Mouse (Mus musculus): Measurements from ENCODE around the gene Atp23.
"Not testable (repeated sequence)": the region's sequence is repeated elsewhere in the genome, so short reads cannot be mapped to it uniquely, and the experiment has no call there.

Atp23 gene

GRCm38 (mm10) chr10:126906811-126907210, 5.7 kb upstream of the Atp23 start:
- DNase-seq = no peak

GRCm38 (mm10) chr10:126905650-126906075, 4.5 kb upstream of the Atp23 start:
- DNase-seq = peak; percentile 94

DNA sequence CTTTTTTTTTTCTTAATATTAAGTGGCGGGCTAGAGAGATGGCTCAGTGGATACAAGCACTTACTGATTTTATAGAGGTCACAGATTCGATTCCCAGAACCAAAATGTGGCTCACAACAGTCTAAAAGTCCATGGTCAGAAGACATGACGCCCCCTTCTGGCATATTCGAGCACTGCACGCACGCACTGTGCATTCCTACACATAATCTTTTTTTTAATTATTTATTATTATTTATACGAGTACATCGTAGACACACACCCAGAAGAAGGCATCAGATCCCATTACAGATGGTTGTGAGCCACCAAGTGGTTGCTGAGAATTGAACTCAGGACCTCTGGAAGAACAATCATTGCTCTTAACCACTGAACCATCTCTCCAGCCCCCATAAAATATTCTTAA, 3.9 kb upstream of the Atp23 start:
- DNase-seq = no peak

DNA sequence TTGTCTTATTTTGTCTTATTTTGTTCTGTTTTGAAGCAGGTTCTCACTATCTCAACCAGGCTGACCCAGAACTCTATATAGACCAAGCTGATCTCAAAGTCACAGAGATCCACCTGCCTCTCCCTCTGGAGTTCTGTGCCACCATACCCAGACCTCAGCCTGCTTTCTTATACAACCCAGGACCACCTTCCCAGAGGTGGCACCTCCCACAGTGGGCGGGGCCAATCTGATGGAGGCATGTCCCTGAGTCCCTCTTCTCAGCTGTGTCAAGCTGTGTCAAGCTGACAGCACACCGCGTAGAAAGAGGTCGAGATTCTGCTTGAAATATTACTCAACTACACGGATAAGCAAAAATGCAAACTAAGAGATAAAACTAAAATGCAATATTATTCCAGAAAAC, 3.1 kb upstream of the Atp23 start:
- DNase-seq = peak; percentile 41

GRCm38 (mm10) chr10:126901488-126901843, 311 bp upstream of the Atp23 start:
- no peak for DNase-seq

- DNase-seq = no peak
Measured at GRCm38 (mm10) chr10:126895891-126896290, 5.3 kb downstream of the Atp23 start.

DNA sequence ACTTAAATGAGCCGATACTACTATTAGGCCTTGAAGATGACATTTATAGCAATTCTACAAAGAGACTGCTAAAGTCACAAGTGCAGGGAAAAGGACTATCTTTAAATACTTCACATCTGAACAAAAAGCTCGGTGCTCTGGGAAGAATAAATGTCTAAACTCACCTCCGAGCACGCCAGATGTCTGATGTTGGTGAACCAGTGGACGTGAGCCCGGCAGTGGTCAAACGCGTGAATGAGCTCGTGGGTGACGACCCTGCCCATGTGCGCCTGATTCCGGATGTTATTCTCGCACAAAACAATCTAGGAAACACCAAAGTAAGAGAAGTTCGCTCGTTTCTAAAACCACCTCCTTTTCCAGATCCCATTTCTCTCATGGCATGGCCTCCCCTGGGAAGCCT, 7.1 kb downstream of the Atp23 start:
- no peak for DNase-seq

GRCm38 (mm10) chr10:126893145-126893544, 8.0 kb downstream of the Atp23 start:
- DNase-seq = no peak

- no peak for DNase-seq
Measured at GRCm38 (mm10) chr10:126873755-126874154, 27.4 kb downstream of the Atp23 start.

DNA sequence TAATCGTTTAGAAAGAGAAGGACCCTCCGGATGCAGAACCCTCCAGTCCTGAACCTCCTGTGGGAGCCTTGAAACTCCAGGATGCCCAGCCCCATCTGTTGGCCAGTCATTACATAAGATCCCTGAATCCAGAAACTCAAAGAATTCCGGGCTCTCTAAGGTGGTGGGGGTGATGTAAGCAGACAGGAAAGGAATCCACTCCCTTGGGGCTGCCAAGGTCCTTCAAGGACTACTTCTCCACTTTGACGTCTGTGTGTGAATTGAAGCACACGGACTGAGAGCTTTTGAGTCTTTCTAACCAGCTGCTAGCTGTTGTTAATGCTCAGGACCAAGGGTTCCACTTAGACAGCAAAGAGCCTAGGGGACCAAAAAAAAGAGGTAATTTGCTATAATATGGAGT, 28.9 kb downstream of the Atp23 start:
- no peak for DNase-seq

- peak; percentile 65 for DNase-seq
Measured at GRCm38 (mm10) chr10:126869372-126870318, 31.5 kb downstream of the Atp23 start.

- no peak for DNase-seq
Measured at GRCm38 (mm10) chr10:126865284-126865683, 35.9 kb downstream of the Atp23 start.

GRCm38 (mm10) chr10:126862193-126862592, 39.0 kb downstream of the Atp23 start:
- DNase-seq = no peak

- DNase-seq = peak; percentile 26
Measured at GRCm38 (mm10) chr10:126853286-126853685, 47.9 kb downstream of the Atp23 start.

DNA sequence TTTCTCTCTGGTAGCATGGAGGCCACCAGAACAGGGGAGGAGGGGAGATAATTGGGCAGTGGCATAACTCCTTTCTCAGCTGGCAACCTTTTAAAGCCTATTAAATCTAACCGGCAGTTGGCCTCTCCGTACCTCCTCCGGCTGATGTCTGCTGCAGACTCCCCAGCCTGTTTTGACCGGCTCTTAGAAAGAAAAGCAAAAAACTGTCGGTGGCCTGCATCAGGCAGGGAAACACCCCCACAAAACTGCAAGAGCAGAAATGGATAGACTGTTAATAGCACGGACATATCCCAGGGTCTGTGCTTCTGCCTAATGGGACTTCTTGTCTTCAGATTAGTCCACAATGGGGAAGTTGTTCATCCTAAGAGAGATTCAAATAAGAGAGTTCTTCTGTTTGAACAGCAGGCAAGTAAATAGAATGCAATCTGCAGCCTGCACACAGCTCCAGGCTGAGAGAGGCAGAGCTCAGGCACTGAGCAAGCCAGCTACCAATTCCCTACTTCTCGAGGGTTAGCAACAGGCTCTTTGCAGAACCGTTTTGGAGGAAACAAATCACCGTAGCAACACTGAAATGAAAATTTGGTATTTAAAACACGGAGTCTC, 55.7 kb downstream of the Atp23 start:
- DNase-seq = no peak

- peak; percentile 18 for DNase-seq
Measured at GRCm38 (mm10) chr10:126844689-126845088, 56.5 kb downstream of the Atp23 start.

GRCm38 (mm10) chr10:126840266-126840665, 60.9 kb downstream of the Atp23 start:
- no peak for DNase-seq

DNA sequence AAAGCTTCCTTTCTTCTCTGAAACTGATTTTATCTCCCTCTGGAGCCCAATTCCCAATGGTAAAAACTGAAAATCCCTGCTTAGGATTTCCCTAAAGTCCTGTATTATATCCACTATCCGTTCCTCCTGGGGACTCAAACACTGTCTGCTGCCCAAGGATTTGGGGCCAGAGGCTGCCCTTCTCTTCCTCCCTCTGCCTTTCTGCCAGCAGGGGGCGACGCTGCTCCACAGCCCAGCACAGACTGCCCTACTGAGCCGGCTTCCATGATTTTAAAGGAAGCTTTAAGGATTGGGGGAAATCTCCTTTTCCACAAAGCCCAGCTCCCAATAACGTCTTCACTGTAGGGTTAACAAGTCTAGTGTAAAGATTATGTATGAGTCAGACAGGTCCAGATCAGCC, 68.1 kb downstream of the Atp23 start:
- DNase-seq = peak; percentile 35

DNA sequence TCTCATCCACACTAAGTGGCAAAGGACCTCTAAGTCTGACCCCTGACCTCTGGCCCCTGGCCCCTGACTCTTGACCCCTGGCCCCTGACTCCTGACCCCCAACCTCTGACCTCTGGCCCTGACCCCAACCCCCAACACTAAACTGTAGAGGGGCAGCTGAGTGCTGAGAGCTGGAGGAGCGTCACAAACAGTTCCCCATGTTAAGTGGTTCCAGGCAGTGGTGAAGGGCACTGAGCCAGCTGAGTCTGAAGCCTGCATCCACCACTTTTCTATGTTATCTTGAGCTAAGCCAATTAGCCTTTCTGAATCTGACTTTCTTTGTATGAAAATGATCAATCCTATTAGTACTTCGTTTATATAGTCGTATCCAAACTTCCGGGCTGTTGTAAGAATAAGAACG, 69.8 kb downstream of the Atp23 start:
- DNase-seq = no peak

DNA sequence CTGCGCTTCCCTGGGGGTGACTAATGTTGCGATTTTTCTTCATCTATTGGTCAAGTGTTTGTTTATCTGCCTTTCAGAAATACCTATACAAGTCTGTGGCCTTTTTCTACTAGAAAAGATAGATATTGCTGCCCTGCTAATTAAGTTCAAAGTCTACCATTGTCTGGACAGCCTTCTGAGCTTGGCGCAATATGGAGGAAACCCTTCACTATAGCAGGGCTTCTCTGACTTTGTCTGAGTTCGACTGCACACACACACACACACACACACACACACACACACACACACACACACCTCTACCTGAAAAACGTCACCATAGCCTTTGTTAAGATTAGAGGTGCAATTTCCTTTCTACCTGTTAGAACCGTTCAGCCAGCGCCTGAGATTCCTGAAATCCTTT, 72.5 kb downstream of the Atp23 start:
- no peak for DNase-seq

DNA sequence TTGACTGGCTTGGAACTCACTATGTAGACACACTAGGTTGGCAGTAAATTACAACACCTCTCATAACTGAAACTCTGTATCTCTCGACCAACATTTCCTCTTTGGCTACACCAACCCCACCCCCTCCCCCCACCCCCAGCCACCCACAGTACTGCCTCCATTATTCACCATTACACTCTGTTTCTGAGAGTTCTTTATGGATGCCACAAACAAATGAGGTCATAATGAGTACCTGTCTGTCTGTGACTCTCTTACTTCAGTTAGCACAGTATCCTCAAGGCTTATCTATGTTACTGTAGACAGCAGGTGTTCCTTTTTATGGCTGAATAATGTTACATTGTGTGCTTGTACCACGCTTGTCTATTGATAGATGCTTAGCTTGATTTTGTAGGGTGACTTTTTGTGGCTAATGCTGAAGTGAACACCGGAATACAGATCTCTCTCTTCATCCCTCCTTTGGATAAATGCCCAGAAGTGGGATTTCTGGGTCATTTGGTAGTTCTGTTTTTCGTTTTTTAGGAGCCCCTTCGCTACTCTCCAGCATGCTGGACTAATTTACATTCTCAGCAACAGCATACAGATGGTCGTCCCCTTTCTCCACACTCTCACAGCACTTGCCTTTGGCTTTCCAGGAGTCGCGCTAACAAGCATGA, 73.1 kb downstream of the Atp23 start:
- no peak for DNase-seq

- no peak for DNase-seq
Measured at GRCm38 (mm10) chr10:126826982-126827381, 74.2 kb downstream of the Atp23 start.

DNA sequence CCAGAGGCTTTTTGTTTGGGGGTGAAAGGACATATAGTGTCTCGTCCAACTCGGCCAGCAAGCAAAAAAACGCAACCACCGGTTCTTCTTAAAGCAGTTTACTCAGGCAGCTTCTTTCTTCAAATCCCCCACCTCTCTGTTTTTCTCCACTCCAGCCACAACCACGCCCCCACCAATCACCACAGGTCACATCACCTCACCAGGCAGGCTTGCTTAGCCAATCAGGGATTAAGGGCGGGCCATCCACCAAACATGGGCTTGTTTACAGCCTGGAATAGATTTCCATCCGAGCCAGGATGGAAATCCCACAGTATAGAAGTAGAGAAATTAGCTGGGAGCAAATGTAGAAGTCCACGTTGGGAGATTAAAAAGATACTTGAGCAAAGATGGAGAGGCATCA, 74.9 kb downstream of the Atp23 start:
- DNase-seq = not testable (repeated sequence)

DNA sequence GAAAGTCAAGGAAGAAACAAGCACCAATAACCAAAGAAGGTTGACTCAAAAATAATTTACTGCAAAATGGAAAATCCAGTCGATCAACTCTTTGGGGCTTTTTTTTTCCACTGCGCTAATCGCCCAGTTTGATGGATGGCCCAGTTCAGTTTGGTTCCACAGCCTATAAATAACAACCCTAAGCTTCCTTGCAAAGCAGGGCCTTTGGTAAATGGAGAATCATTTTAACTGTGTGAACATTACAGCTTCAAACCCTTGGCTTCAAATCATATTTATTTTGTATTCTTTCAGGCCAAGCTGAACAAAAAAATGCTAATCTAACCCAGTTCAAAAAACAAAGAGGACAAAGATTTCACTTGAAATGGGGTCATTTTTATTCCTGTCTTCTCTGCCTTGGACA, 78.7 kb downstream of the Atp23 start:
- no peak for DNase-seq

All from liver (tissue).